Mouse (Mus musculus) megakaryocyte, embryonic 14.5 days (primary cell): ENCODE data around the gene Nmral1. TPM values are rescaled to one million over a fixed set of nuclear protein-coding genes. Genes with fewer than 3 reads are reported as not detected.
"Not testable (repeated sequence)": the region's sequence is repeated elsewhere in the genome, so short reads cannot be mapped to it uniquely, and the experiment has no call there.

Experiments
- H3K27me3 ChIP-seq: replicated peaks from 2 replicates; pipeline ENCODE3; 2012; ENCODE audit warnings: inconsistent platforms
- H3K36me3 ChIP-seq: replicated peaks from 2 replicates; pipeline ENCODE3; 2012; ENCODE audit warnings: low read length, inconsistent platforms, mixed read lengths
- H3K4me1 ChIP-seq: 2 replicates; pipeline ENCODE4 v1.6.1; 2012; ENCODE audit warnings: inconsistent platforms
- H3K4me3 ChIP-seq: replicated peaks from 2 replicates; pipeline ENCODE3; 2012; ENCODE audit warnings: moderate library complexity, mild to moderate bottlenecking, inconsistent platforms
- H3K9me3 ChIP-seq: 2 replicates; pipeline ENCODE4 v1.6.1; 2012; ENCODE audit warnings: inconsistent platforms
- FLI1 ChIP-seq: IDR thresholded peaks from 2 replicates; pipeline ENCODE4 v1.6.1; 2012; ENCODE audit warnings: low read length, inconsistent platforms, mixed read lengths
- GATA1 ChIP-seq: IDR thresholded peaks from 3 replicates; pipeline ENCODE4 v1.6.1; 2012; ENCODE audit warnings: mixed read lengths, low read length, inconsistent platforms, borderline replicate concordance
- polyA plus RNA-seq: library from polyadenylated mRNA; stranded (reverse); fragments of >175 nt; gene quantifications from 2 replicates; pipeline ENCODE4 v1.2.3, GENCODE M21; 2012; ENCODE audit warnings: low replicate concordance; ENCODE audit not compliant: insufficient read depth

The Nmral1 gene
- polyA plus RNA-seq, 1 experiment = 3.2 TPM

DNA sequence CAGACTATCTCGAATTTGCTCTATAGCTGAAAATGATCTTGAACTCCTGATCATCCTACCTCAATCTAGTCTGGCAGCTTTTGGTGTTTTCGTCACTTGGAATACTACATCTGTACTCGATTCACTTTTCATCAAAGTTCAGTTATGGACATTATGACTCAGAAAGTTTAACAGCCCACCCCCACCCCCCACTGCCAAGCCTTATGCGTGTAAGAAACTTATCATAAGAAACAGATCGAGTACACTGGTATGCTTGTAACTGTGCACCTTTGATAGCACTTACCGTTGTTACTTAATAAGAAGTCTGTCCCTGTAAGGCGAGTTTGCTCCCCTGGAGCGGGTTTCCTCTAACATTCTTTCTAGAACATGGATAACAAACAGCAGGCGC lies 36.0 kb downstream of the Nmral1 start:
- Histone ChIP-seq H3K36me3 (peaks cover 14% of the 10 kb centered on the region), H3K27me3 (no peaks in the 10 kb centered on the region)
- TF ChIP-seq FLI1 (no peak), GATA1 (no peak)

DNA sequence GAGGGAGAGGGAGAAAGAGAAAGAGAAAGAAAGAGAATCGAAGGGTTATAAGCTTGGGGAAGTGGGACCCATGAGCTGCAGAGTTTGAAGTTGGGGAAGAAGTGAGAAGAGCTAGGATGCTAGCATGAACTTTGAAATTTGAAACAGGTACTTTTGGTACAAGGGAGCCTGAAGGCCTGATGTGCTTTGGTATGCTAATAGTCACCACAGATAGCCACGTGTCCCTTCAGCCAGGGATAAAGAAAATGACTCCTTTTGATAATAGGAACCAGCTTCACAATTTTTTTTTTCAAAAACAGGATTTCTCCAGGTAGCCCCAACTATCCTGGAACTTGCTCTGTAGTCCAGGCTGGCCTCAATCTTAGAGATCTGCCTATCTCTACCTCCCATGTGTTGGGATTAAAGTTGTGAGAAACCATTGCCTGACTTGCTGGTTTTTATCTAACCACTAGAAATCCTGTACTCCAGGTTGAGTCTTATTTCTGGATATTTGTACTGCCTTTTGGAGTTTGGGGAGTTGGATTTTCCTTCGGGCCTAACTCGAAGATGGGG lies 36.5 kb downstream of the Nmral1 start:
- Histone ChIP-seq H3K36me3 (peaks cover 12% of the 10 kb centered on the region), H3K4me1 (peaks cover 55% of the 10 kb centered on the region), H3K9me3 (no peaks in the 10 kb centered on the region), H3K4me3 (peak overlapping the region; percentile 95), H3K27me3 (no peaks in the 10 kb centered on the region)
- TF ChIP-seq GATA1 (no peak), FLI1 (no peak)

More for the DNA sequence above, 36.0 kb downstream of the Nmral1 start:
- Histone ChIP-seq H3K4me3 (peak overlapping the region; percentile 95), H3K4me1 (peaks cover 50% of the 10 kb centered on the region), H3K9me3 (no peaks in the 10 kb centered on the region)

DNA sequence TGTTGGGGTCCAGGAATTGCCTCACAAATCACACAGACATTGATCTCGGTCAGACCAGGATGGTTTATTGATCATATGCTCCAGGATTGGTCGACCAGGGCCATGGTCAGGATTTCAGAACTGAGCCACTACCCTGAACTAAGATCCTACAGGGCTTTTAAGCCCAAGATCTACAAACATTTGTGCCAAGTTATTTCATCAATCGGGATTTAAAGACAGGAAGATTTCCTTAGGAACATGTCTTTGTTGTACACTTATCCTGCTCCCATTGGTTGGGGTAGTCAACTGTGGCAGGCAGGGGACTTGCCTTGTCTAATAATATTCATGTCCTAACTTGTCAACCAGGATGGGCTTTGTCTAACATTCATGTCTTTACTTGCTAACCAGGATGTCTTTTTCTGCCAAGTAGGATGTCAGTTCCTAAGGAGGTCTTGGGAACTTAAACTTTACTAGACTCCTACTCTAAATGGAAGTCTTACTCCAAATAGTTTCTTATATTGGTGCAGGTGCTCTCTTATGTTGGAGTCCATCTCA lies 38.2 kb downstream of the Nmral1 start:
- H3K9me3 ChIP-seq, H3K4me3 ChIP-seq, H3K27me3 ChIP-seq: not testable (repeated sequence)
- Histone ChIP-seq H3K36me3 (peaks cover 15% of the 10 kb centered on the region), H3K4me1 (peaks cover 62% of the 10 kb centered on the region)

DNA sequence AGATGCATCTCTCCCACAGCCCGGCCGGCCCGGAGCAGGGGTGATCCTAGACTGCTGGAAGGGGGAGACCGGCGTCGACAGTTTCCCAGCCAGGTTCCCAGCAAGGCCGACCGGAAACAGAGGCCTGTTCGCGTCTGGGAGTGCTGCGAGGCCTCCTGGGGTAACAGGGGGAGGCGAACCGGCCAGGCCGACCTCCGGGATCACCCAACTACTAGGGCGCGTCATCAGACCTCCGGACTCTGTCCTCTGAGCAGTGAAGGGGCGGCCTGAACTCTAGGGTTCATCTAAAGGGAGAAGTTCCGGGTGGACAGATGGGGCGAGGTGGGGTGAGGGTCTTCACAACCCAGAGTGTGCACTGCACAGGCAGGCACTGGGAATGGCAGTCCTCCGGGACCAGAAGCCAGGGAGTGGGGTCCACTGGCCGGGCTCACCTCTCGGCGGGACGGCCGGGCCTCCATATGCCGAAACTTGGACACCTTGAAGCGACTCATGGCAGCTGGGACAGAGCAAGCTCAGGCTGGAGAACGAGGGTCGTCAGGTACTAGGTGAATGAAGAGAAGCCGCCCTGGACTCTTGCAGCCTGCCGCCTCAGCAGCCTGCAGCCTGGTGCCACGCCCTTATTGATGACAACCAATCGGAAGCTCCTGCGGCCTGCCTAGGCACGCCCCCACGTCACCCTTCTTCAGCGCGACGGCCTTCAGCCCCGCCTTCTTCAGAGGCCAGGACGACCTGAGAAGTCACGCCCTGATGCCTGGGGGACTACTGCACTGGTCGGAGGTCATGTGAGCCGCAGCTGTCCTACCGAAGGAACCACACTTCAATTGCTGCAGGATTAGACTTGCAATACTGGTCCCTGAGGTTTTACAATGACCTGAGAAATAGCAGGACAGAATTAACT lies 39.8 kb downstream of the Nmral1 start, which contains the start of gene Coro7:
TSS of gene Coro7 (minus strand) at position 657 of the 898 bp plus-strand sequence.
- Histone ChIP-seq H3K4me1 (peaks cover 63% of the 10 kb centered on the region), H3K36me3 (peaks cover 31% of the 10 kb centered on the region), H3K27me3 (no peaks in the 10 kb centered on the region), H3K4me3 (peak within 1 kb of the TSS; percentile 92), H3K9me3 (no peaks in the 10 kb centered on the region)
- no peak for TF ChIP-seq GATA1

DNA sequence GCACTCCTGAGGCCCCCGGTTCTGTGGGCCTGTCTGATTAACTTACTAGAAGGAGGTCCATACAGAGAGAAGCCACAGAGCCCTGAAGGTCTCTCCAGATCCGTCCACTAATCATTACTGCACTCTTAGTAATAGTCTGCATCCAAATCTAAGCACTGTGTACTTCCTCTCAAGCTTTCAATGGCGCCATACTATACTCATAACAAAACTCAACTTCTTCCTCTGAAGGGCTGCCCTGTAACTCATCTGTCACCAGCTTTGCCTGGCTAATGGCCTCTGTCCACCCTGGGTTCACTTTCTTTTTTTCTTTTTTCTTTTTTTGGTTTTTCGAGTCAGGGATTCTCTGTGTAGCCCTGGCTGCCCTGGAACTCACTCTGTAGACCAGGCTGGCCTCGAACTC lies 41.1 kb downstream of the Nmral1 start:
- no peak for TF ChIP-seq GATA1
- no peak for TF ChIP-seq FLI1
- Histone ChIP-seq H3K36me3 (peaks cover 44% of the 10 kb centered on the region), H3K9me3 (no peaks in the 10 kb centered on the region), H3K27me3 (peaks cover 5% of the 10 kb centered on the region), H3K4me1 (peaks cover 70% of the 10 kb centered on the region), H3K4me3 (peak overlapping the region; percentile 17)

DNA sequence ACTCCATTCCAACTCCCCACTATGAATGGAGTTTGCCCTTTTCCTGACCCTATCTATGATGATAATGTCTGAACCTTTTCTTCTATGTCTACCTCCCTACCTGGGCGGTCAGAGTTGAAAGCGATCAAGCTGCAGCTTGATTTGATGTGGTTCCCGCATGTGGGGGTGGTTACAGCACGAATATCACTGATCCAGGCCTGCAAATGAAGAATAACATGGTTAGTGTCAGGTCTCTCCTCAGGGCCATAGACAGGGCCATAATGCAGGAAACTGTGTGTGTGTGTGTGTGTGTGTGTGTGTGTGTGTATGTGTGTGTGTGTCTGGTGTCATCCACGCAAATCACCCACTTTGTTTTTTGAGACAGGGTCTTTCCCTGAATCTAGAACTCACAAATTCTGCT lies 42.3 kb downstream of the Nmral1 start:
- peaks cover 59% of the 10 kb centered on the region for H3K4me1 ChIP-seq
- no peaks in the 10 kb centered on the region for H3K9me3 ChIP-seq
- H3K4me3 ChIP-seq = no peak overlapping the region
- peaks cover 56% of the 10 kb centered on the region for H3K36me3 ChIP-seq
- peaks cover 5% of the 10 kb centered on the region for H3K27me3 ChIP-seq
- TF ChIP-seq FLI1 (no peak), GATA1 (no peak)

DNA sequence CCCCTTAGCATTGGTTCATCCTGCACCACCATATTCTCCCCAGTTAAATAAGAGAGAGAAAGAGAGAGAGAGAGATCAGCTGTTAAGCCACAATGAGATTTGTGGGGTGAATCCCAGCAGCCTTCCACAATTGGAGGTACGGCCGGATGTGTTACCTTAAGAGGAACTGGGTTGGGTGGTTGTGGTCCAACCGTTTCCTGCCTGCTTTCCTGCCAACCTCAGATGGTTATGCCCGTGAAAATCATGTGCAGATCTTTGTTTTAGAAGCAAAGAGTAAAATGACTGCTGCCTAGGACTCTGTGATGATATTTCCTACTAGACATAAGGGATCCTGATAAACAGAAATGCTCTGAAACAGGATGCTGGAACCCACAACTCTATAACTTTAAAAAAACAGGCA lies 45.1 kb downstream of the Nmral1 start:
- H3K36me3 ChIP-seq = peaks cover 76% of the 10 kb centered on the region

DNA sequence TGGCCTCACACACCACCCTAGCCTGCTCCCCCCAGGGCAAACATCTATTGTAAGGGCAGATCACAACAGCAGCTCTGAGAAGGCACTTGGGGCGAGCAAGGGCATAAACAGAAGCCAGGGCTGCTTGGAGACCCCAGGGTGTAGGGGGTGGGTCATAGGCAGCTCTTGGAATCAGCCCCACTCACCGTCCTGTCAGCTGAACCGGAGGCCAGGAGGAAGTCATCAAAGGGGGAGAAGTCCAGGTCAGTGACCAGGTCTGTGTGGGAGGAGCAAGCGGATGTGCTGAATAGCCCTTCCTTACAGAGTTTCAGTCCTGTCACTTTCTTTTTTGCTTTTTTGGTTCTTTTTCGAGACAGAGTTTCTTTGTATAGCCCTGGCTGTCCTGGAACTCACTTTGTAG lies 48.8 kb downstream of the Nmral1 start:
- Histone ChIP-seq H3K36me3 (peaks cover 92% of the 10 kb centered on the region), H3K9me3 (no peaks in the 10 kb centered on the region), H3K4me1 (peaks cover 21% of the 10 kb centered on the region), H3K4me3 (no peak overlapping the region), H3K27me3 (peaks cover 5% of the 10 kb centered on the region)
- no peak for TF ChIP-seq GATA1
- TF ChIP-seq FLI1 = no peak

More for the DNA sequence above, 45.1 kb downstream of the Nmral1 start:
- Histone ChIP-seq H3K4me1 (peaks cover 50% of the 10 kb centered on the region), H3K9me3 (no peaks in the 10 kb centered on the region), H3K4me3 (no peak overlapping the region), H3K27me3 (peaks cover 5% of the 10 kb centered on the region)
- TF ChIP-seq FLI1 (no peak), GATA1 (no peak)

DNA sequence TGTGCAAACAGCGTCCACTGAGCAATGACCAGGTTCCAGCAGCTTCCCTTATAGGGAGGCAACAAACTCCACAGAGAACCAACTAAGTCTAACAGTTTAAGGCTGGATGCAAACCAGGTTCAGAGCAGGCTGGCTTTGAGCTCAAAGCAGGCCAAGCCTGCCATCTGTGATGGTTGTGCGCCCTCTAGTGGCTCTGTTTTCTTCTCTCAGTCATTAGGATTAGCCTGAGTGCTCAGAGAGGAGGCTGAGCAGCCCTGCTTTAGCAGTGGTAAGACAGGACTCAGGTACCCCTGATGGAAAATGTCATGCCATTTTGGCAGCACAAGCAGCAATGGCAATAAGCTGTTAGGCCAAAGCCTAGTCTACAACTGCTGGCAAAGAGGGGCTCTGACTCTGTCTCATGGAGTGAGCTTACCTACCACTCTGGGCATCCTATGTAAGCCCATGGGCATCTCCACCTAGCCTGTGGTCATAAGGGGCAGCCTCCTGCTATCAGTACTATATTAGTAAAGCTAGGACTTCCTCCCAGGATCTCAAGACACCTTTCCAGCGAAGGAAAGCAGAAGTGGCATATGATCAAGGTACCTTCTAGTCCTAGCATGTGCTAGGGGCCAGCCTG lies 51.9 kb downstream of the Nmral1 start:
- TF ChIP-seq FLI1 = no peak
- TF ChIP-seq GATA1 = no peak
- Histone ChIP-seq H3K9me3 (no peaks in the 10 kb centered on the region), H3K4me1 (peaks cover 11% of the 10 kb centered on the region), H3K36me3 (peaks cover 92% of the 10 kb centered on the region), H3K4me3 (no peak overlapping the region), H3K27me3 (no peaks in the 10 kb centered on the region)

DNA sequence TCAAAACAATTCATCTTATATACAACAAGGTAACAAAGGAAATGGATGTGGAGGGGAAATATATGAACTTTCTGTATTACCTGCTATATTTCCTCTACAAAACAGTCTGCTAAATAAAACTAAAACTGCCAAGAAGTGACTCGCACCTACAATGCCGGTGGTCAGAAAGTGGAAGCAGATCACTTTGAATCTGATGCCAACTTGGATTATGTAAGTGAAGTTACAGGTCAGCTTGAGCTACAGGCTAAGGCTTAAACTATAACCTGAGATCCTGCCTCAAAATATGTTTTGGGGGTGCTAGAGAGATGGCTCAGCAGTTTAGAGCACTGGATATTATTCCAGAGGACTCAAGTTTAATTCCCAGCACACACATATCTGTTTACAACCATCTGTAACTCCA lies 53.4 kb downstream of the Nmral1 start:
- peaks cover 95% of the 10 kb centered on the region for H3K36me3 ChIP-seq

More for the DNA sequence above, 53.4 kb downstream of the Nmral1 start:
- Histone ChIP-seq H3K9me3 (no peaks in the 10 kb centered on the region), H3K4me3 (no peak overlapping the region), H3K27me3 (no peaks in the 10 kb centered on the region), H3K4me1 (peaks cover 11% of the 10 kb centered on the region)
- TF ChIP-seq GATA1 = no peak
- TF ChIP-seq FLI1 = no peak
